Mouse (Mus musculus): Measurements from ENCODE around the gene Tmem63c. TPM values are rescaled to one million over a fixed set of nuclear protein-coding genes. Genes with fewer than 3 reads are reported as not detected.

Tmem63c gene
- total RNA-seq (2023; ENCODE audit: inconsistent age), result not detected in 4 replicates

DNA sequence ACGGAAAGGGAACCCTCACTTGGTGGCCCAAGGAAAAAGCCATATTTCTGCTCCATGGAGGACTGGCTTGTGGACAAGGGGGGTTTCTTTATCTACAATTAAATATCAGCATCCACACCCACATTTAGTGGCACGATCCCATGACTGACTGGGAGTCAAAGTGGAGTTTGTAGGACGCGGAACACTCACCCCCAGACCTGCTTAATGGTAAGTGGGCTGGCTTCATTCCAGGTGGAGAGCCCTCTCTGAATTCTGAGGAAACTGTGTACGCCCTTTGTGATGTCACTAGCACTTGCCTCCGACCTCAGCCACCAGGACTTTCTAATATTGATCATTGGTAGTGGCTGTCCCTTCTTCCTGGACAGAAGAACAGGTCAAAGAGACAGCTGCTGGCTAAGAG lies at the start of gene Tmem63c:
TSS of gene Tmem63c (plus strand) at position 301 of the 400 bp plus-strand sequence.

DNA sequence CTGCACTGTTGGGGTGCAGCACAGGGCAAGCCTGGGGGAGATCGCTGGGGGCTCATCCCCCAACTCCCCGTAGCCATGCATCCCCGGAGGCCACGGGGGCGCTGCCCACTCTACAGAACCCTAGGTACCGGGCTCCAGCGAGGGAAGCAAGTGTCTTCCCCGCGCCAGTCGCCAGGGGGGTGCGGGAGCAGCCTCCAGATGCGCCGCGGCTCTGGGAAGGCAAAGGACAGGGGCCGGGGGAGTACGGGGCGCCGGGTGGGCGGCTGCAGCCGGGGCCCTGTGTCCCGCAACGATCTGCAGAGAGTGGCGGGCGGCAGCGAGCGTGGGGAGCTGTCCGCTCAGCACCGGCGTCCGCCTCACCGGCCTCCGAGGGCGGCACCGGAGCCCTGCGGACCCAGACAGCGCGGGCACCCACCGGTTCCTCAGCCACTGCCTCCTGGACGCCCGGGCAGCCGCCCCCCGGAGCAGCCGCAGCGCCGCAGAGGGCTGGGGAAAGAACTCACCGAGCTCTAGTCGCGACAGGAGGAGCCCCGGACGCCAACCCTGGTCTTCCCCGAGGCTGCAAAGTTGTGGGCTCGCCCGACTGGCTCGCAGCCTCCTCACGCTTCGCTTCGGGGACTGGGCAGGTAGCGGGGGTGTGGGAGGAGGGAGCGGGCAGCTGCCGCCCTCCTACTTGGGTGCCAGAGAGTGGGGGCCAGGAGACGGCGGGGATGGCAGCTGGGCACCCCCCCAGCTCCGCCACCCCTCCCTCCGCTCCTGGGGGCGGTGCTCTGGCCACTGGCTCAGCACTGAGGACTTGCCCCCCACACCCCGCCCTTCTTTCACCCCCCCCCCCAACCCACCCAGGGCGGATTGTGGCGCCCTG lies 31.0 kb upstream of the Tmem63c start, which contains the start of gene Zdhhc22:
TSS of gene Zdhhc22 (minus strand) at position 541 of the 865 bp plus-strand sequence.

DNA sequence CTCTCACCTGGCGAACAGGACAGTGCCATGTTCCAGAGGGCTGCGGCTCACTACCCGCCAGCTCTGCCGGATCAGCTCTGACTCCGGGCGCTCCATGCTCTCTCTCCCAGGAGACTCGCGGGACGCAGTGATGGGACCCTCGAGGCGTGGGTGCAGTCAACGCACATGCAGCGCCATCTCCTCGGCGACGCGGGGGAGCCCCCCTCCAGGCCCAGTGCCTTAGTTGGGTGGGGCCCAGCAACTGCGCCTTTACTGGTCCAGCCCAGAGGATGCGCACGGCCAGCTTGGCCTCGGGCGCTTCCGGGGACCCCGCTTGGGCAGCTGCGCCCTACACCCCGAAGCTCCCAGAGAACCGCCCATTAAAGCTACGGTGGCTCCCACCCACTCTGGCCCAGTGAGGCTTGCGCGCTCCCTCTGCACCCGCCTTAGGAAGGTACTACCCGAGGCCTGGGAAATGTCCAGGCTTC lies 81.1 kb downstream of the Tmem63c start, which contains the start of gene Ngb:
TSS of gene Ngb (minus strand) at position 375 of the 467 bp plus-strand sequence.

Other genes with a start within 250 kb of the Tmem63c start
- gene Irf2bpl, start 136.5 kb upstream of the Tmem63c start, total RNA-seq (2023; ENCODE audit: inconsistent age), result 47.0 to 50.7 TPM (median 49.3 TPM) in 4 replicates
- 51.6 to 60.1 TPM (median 56.2 TPM) in 4 replicates for gene Cipc, start 74.3 kb upstream of the Tmem63c start, total RNA-seq (2023; ENCODE audit: inconsistent age)
- not detected in 4 replicates for gene Zdhhc22, start 30.9 kb upstream of the Tmem63c start, total RNA-seq (2023; ENCODE audit: inconsistent age)
- gene Ngb, start 81.2 kb downstream of the Tmem63c start, total RNA-seq (2023; ENCODE audit: inconsistent age), result 0.32 to 0.78 TPM (median 0.78 TPM) in 3 of 4 replicates, not detected in the other
- gene Gstz1, start 125.8 kb downstream of the Tmem63c start, total RNA-seq (2023; ENCODE audit: inconsistent age), result 16.4 to 16.5 TPM (median 16.4 TPM) in 4 replicates
- 4.8 to 8.3 TPM (median 6.3 TPM) in 4 replicates for gene Pomt2, start 126.6 kb downstream of the Tmem63c start, total RNA-seq (2023; ENCODE audit: inconsistent age)
- 1.3 to 2.6 TPM (median 1.6 TPM) in 4 replicates for gene Samd15, start 178.4 kb downstream of the Tmem63c start, total RNA-seq (2023; ENCODE audit: inconsistent age)
- gene Tmed8, start 179.1 kb downstream of the Tmem63c start, total RNA-seq (2023; ENCODE audit: inconsistent age), result 32.9 to 36.5 TPM (median 33.7 TPM) in 4 replicates
- 6.2 to 14.0 TPM (median 9.1 TPM) in 4 replicates for gene Noxred1, start 217.4 kb downstream of the Tmem63c start, total RNA-seq (2023; ENCODE audit: inconsistent age)
- 33.1 to 41.4 TPM (median 35.1 TPM) in 4 replicates for gene Vipas39, start 244.9 kb downstream of the Tmem63c start, total RNA-seq (2023; ENCODE audit: inconsistent age)
- gene Ahsa1, start 245.1 kb downstream of the Tmem63c start, total RNA-seq (2023; ENCODE audit: inconsistent age), result 111 to 131 TPM (median 118 TPM) in 4 replicates

Data from B cell, adult (primary cell).